Mouse (Mus musculus) ES-E14 (cell line): ENCODE results near the gene Igfals.

Source experiments
- CHD2 ChIP-seq: IDR thresholded peaks from 2 replicates; pipeline ENCODE4 v1.6.1; 2014; ENCODE audit warnings: mild to moderate bottlenecking, low read depth, low read length, inconsistent platforms
- MAFK ChIP-seq: IDR thresholded peaks from 2 replicates; pipeline ENCODE4 v1.6.1; 2014; ENCODE audit warnings: mild to moderate bottlenecking, low read depth, low read length, inconsistent platforms; ENCODE audit not compliant: insufficient read depth
- ZC3H11A ChIP-seq: IDR thresholded peaks from 2 replicates; pipeline ENCODE4 v1.6.1; 2012; ENCODE audit warnings: low read depth, mild to moderate bottlenecking, inconsistent platforms, low read length, borderline replicate concordance
- ZNF384 ChIP-seq: IDR thresholded peaks from 2 replicates; pipeline ENCODE4 v1.6.1; 2012; ENCODE audit warnings: low read depth, low read length, inconsistent platforms

DNA sequence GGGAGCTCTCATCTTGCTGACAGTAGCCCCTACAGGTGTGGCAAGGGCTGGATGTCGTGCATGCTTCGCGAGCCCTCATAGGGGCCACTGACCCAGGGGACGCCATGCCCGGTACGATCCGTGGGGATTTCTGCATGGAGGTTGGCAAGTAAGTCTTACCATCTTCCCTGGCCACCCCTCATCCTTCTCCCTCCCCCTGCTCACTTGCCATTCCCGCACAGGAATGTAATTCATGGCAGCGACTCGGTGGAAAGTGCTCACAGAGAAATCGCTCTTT lies 31.1 kb downstream of the Igfals start:
- TF ChIP-seq ZNF384 (no peak), MAFK (no peak), ZC3H11A (no peak), CHD2 (no peak)
